Mouse (Mus musculus): ENCODE measurements around the gene Gcfc2.

DNA sequence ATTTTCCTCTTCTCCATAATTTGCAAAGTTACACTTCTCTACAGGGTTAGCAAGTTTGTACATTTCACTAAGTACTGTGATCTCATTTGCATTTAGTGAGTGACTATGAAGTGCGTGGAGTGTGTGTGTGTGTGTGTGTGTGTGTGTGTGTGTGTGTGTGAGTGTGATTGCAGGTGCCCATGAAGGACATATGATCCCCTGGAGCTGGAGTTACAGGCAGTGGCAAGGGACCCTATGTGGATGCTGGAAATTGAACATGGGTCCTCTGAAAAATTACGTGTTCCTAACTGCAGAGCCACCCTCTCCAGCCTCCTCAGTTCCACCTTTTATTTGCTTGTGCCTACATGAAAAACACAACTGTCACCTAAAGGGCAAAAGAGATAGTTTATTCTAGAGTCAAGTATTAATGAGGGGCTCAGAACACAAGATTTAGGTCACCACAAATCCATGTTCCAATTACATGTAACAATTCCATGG, 42.6 kb downstream of the Gcfc2 start:
- no peak for TF ChIP-seq CTCF (IDR thresholded peaks at IDR 0.05; ENCODE audit: borderline replicate concordance, extremely low read depth, insufficient read depth, insufficient read length)
- TF ChIP-seq POLR2A (IDR thresholded peaks at IDR 0.05; ENCODE audit: borderline replicate concordance, extremely low read depth, insufficient read depth, insufficient read length, poor library complexity, severe bottlenecking): no peak
